40 mouse cellular contexts compared by ENCODE assay signal in the genomic region with DNA sequence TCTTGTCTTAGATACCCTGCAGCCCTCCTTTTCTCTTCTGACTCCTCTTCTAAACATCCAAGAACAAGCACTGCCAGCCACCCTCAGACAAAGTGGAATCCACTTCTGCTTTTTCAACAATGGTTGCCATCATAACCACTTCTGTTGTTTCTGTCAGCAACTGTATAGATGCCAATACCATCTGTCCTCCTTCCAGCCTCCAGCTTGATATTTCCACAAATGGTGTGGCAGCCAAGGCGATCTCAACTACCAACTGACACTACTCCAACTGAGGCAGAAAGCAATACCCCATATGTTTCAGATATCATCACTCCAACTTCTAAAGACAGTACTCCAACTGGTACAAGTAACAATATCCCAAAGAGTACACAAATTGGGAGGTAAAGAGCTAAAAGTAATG. TPM values are rescaled to one million over a fixed set of nuclear protein-coding genes. Genes with fewer than 3 reads are reported as not detected.
A peak's percentile ranks its signal among the peaks of the same experiment; 100 is the strongest.
DNase-seq lines count a peak whose midpoint lies in the region; ATAC-seq lines count a peak whose summit lies in the region.
"Had no signal": no experiment of that assay in that cellular context is flagged by ENCODE, and none has a peak within 500 bp of the region (broad histone marks: within the 10 kb centered on the region; RNA-seq: fewer than 3 reads in every experiment).

No protein-coding gene starts in this region.

- no peaks in the 10 kb centered on the region for H3K36me3 ChIP-seq in forebrain, embryonic 16.5 days (ENCODE audit: control insufficient read depth, insufficient read depth)
- no peaks in the 10 kb centered on the region for H3K36me3 ChIP-seq in forebrain, embryonic 10.5 days (replicated peaks)
- H3K36me3 ChIP-seq: embryonic facial prominence, embryonic 10.5 days; embryonic facial prominence, embryonic 15.5 days; G1E; hindbrain, embryonic 12.5 days; limb, embryonic 15.5 days; liver, embryonic 13.5 days; midbrain, embryonic 13.5 days; neural tube, embryonic 13.5 days had no signal

- peak; percentile 43; the same call in 1 of the 2 replicates for ATAC-seq in forebrain, embryonic 16.5 days
- no peak for ATAC-seq in megakaryocyte progenitor cell, adult 5-6 weeks (replicated peaks; ENCODE audit: poor library complexity)
- ATAC-seq: forebrain, embryonic 13.5 days; intestine, embryonic 16.5 days; lung, postnatal 0 days; midbrain, embryonic 13.5 days; Patski had no signal

- no peaks in the 10 kb centered on the region for H3K27me3 ChIP-seq in forebrain, embryonic 16.5 days (replicated peaks; ENCODE audit: control insufficient read depth, insufficient read depth, low read length)
- H3K27me3 ChIP-seq in forebrain, embryonic 10.5 days (ENCODE audit: poor library complexity, severe bottlenecking), result no peaks in the 10 kb centered on the region
- H3K27me3 ChIP-seq: embryonic facial prominence, embryonic 15.5 days; forebrain, embryonic 13.5 days; hindbrain, embryonic 12.5 days; limb, embryonic 15.5 days; liver, embryonic 13.5 days; midbrain, embryonic 13.5 days; neural tube, embryonic 13.5 days; Patski had no signal

- DNase-seq in forebrain, embryonic 10.5 days (ENCODE audit: extremely low spot score, low spot score), result no peak
- DNase-seq in right cerebral cortex, postnatal 10 days (ENCODE audit: low spot score in 2 of 2), result peak; percentile 14 to 20
- no peak for DNase-seq in right cerebral cortex, postnatal 14 days
- DNase-seq in layer of hippocampus, adult 9-11 months, result peak; percentile 48
- DNase-seq in testis, postnatal 14 days (ENCODE audit: low spot score), result no peak
- no peak for DNase-seq in adrenal gland, adult 2 months
- DNase-seq: adrenal gland, postnatal 25 days; cerebellum, adult 8-10 months; cerebellum, postnatal 25 days; gastrocnemius, adult 2 months; gastrocnemius, postnatal 36 days; heart, adult 18-20 months; heart, postnatal 36 days; kidney, adult 9 months; kidney, postnatal 14 days; left cerebral cortex, postnatal 4 days; liver, embryonic 13.5 days; lung, adult 18-20 months; lung, postnatal 4 days; spleen, adult 18-20 months had no signal

- no peak overlapping the region for H3K9ac ChIP-seq in forebrain, embryonic 16.5 days (replicated peaks; ENCODE audit: low read depth, low read length)
- H3K9ac ChIP-seq: embryonic facial prominence, embryonic 15.5 days; forebrain, embryonic 13.5 days; hindbrain, embryonic 12.5 days; limb, embryonic 15.5 days; liver, embryonic 13.5 days; midbrain, embryonic 13.5 days; neural tube, embryonic 13.5 days had no signal

- H3K4me1 ChIP-seq in forebrain, embryonic 16.5 days (replicated peaks; ENCODE audit: control insufficient read depth, insufficient read depth, low read length), result no peaks in the 10 kb centered on the region
- H3K4me1 ChIP-seq in forebrain, embryonic 10.5 days, result no peaks in the 10 kb centered on the region
- H3K4me1 ChIP-seq: embryonic facial prominence, embryonic 10.5 days; embryonic facial prominence, embryonic 15.5 days; forebrain, embryonic 13.5 days; hindbrain, embryonic 12.5 days; limb, embryonic 15.5 days; liver, embryonic 13.5 days; midbrain, embryonic 13.5 days; neural tube, embryonic 13.5 days had no signal

- H3K4me2 ChIP-seq in forebrain, embryonic 16.5 days (ENCODE audit: low read length), result no peak overlapping the region
- H3K4me2 ChIP-seq: embryonic facial prominence, embryonic 15.5 days; forebrain, embryonic 13.5 days; heart, embryonic 11.5 days; hindbrain, embryonic 12.5 days; limb, embryonic 15.5 days; liver, embryonic 13.5 days; midbrain, embryonic 13.5 days; neural tube, embryonic 13.5 days had no signal

- H3K4me3 ChIP-seq in forebrain, embryonic 16.5 days (replicated peaks; ENCODE audit: low read length), result no peak overlapping the region
- no peak overlapping the region for H3K4me3 ChIP-seq in forebrain, embryonic 10.5 days
- H3K4me3 ChIP-seq: embryonic facial prominence, embryonic 10.5 days; embryonic facial prominence, embryonic 15.5 days; forebrain, embryonic 13.5 days; gastrocnemius, adult 2 months; hindbrain, embryonic 12.5 days; limb, embryonic 15.5 days; liver, embryonic 13.5 days; midbrain, embryonic 13.5 days; neural tube, embryonic 13.5 days had no signal

- H3K27ac ChIP-seq in forebrain, embryonic 16.5 days (ENCODE audit: low read length), result no peak overlapping the region
- no peak overlapping the region for H3K27ac ChIP-seq in forebrain, embryonic 10.5 days
- H3K27ac ChIP-seq: embryonic facial prominence, embryonic 10.5 days; embryonic facial prominence, embryonic 15.5 days; forebrain, embryonic 13.5 days; gastrocnemius, adult 2 months; hindbrain, embryonic 12.5 days; limb, embryonic 15.5 days; liver, embryonic 13.5 days; midbrain, embryonic 13.5 days; neural tube, embryonic 13.5 days had no signal

- 84% methylated on average over 1 of the region's 1 CpGs for WGBS in forebrain, embryonic 16.5 days
- WGBS in forebrain, embryonic 10.5 days, result 96% methylated on average over 1 of the region's 1 CpGs

- 0 out of 2 replicates have a peak, but pooled peaks cover 2% of the 10 kb centered on the region for H3K9me3 ChIP-seq in forebrain, embryonic 16.5 days (ENCODE audit: control insufficient read depth, low read length)
- no peaks in the 10 kb centered on the region for H3K9me3 ChIP-seq in forebrain, embryonic 10.5 days
- H3K9me3 ChIP-seq: embryonic facial prominence, embryonic 10.5 days; embryonic facial prominence, embryonic 15.5 days; G1E; hindbrain, embryonic 12.5 days; limb, embryonic 15.5 days; midbrain, embryonic 13.5 days; neural tube, embryonic 13.5 days had no signal

RNA-seq across cellular contexts. Expression of gene Gm7714, which starts 12.2 kb away (rescaled TPM):
- not detected in 2 replicates for polyA plus RNA-seq in forebrain, embryonic 16.5 days (2015; fragmentation: Nextera tagmentation; extraction: Ambion mirVana)
- polyA plus RNA-seq in forebrain, embryonic 10.5 days (2016; fragmentation: Nextera tagmentation; extraction: Ambion mirVana), result not detected in 2 replicates
- not detected for total RNA-seq in adrenal gland, adult 2 months (2021)
- polyA plus RNA-seq in adrenal gland, adult 2 months (2012; rRNA removed), result not detected in 2 replicates
- total RNA-seq in megakaryocyte progenitor cell, adult 5-6 weeks (2015), result not detected in 2 replicates
- not detected in 2 replicates for total RNA-seq in megakaryocyte progenitor cell, adult 5-6 weeks (2017)
- total RNA-seq: adrenal gland, postnatal 25 days; G1E; gastrocnemius, adult 2 months; gastrocnemius, postnatal 36 days; heart, adult 18-20 months; heart, postnatal 36 days; left cerebral cortex, adult 18-20 months; left cerebral cortex, postnatal 4 days; megakaryocyte-erythroid progenitor cell, adult 5-6 weeks had no signal
- polyA plus RNA-seq: C2C12; embryonic facial prominence, embryonic 10.5 days; embryonic facial prominence, embryonic 15.5 days; forebrain, embryonic 13.5 days; G1E; heart, embryonic 11.5 days; heart, embryonic 16.5 days; hindbrain, embryonic 12.5 days; intestine, embryonic 16.5 days; limb, embryonic 15.5 days; liver, embryonic 13.5 days; lung, postnatal 0 days; midbrain, embryonic 13.5 days; neural tube, embryonic 13.5 days; Patski; stomach, embryonic 16.5 days; thymus, postnatal 0 days had no signal

Comparison
In these comparisons a context has a peak if more than half of its experiments do, and no peak if none do; other contexts are left out.
1. DNase-seq: peak in right cerebral cortex, postnatal 10 days (2 of 2) and layer of hippocampus, adult 9-11 months (single experiment); none in forebrain, embryonic 10.5 days (single experiment), right cerebral cortex, postnatal 14 days (single experiment), testis, postnatal 14 days (single experiment) and adrenal gland, adult 2 months (single experiment).